10 mouse cellular contexts compared by ENCODE assay signal in genomic region chr4:132345843-132346212, GRCm38 (mm10). TPM values are rescaled to one million over a fixed set of nuclear protein-coding genes. Genes with fewer than 3 reads are reported as not detected.
DNase-seq lines count a peak whose midpoint lies in the region; ATAC-seq and TF ChIP-seq lines count a peak whose summit lies in the region.
"Had no signal": no experiment of that assay in that cellular context is flagged by ENCODE, and none has a peak within 500 bp of the region (broad histone marks: within the 10 kb centered on the region; RNA-seq: fewer than 3 reads in every experiment).

No protein-coding gene starts in this region.

- no peaks in the 10 kb centered on the region for H3K9me3 ChIP-seq in kidney, postnatal 0 days (replicated peaks; ENCODE audit: low read length)
- H3K9me3 ChIP-seq in forebrain, embryonic 10.5 days = no peaks in the 10 kb centered on the region
- H3K9me3 ChIP-seq in limb, embryonic 11.5 days (ENCODE audit: control insufficient read depth, low read length) = no peaks in the 10 kb centered on the region
- H3K9me3 ChIP-seq in neural tube, embryonic 15.5 days (replicated peaks) = no peaks in the 10 kb centered on the region

- no peak for DNase-seq in kidney, postnatal 0 days (ENCODE audit: low spot score)
- no peak for DNase-seq in kidney, postnatal 25 days
- DNase-seq in forebrain, embryonic 10.5 days (ENCODE audit: extremely low spot score, low spot score) = no peak
- DNase-seq in limb, embryonic 11.5 days (ENCODE audit: low spot score) = no peak
- DNase-seq in layer of hippocampus, adult 8-10 months (ENCODE audit: low spot score in 2 of 2) = no peak
- DNase-seq in urinary bladder, adult 2 months (ENCODE audit: low spot score) = no peak
- no peak for DNase-seq in lung, postnatal 10 days

- peak overlapping the region; percentile 70; the same call in 1 of the 2 replicates for H3K27ac ChIP-seq in kidney, postnatal 0 days
- peak overlapping the region; percentile 97; the same call in 1 of the 2 replicates for H3K27ac ChIP-seq in forebrain, embryonic 10.5 days
- no peak overlapping the region for H3K27ac ChIP-seq in limb, embryonic 11.5 days (replicated peaks; ENCODE audit: low read depth, low read length)
- H3K27ac ChIP-seq in neural tube, embryonic 15.5 days (replicated peaks) = no peak overlapping the region

- no peak overlapping the region; the same call in 1 of the 2 replicates for H3K9ac ChIP-seq in kidney, postnatal 0 days (ENCODE audit: low read depth, low read length)
- H3K9ac ChIP-seq in limb, embryonic 11.5 days (ENCODE audit: low read length) = no peak overlapping the region
- no peak overlapping the region for H3K9ac ChIP-seq in neural tube, embryonic 15.5 days (replicated peaks)

- 43% methylated on average over 5 of the region's 5 CpGs for WGBS in kidney, postnatal 0 days
- 50% methylated on average over 5 of the region's 5 CpGs for WGBS in forebrain, embryonic 10.5 days
- WGBS in limb, embryonic 11.5 days = 50% methylated on average over 5 of the region's 5 CpGs
- WGBS in neural tube, embryonic 15.5 days = 48% methylated on average over 5 of the region's 5 CpGs

- no peak for ATAC-seq in kidney, postnatal 0 days (replicated peaks; ENCODE audit: low FRiP score, low read depth)
- no peak for ATAC-seq in limb, embryonic 11.5 days (ENCODE audit: insufficient number of reproducible peaks, low FRiP score, low TSS enrichment, low read depth)
- 0 out of 2 replicates have a peak, but pooled peaks have one; percentile 16 for ATAC-seq in neural tube, embryonic 15.5 days (ENCODE audit: low FRiP score)

- H3K36me3 ChIP-seq in kidney, postnatal 0 days (ENCODE audit: insufficient read depth, low read length) = no peaks in the 10 kb centered on the region; the same call in 1 of the 2 replicates
- H3K36me3 ChIP-seq in forebrain, embryonic 10.5 days (replicated peaks) = peaks cover 37% of the 10 kb centered on the region
- H3K36me3 ChIP-seq in limb, embryonic 11.5 days (ENCODE audit: control insufficient read depth, insufficient read depth, low read length) = peaks cover under 1% of the 10 kb centered on the region; the same call in 1 of the 2 replicates
- peaks cover 3% of the 10 kb centered on the region; the same call in 1 of the 2 replicates for H3K36me3 ChIP-seq in neural tube, embryonic 15.5 days

- H3K4me2 ChIP-seq in kidney, postnatal 0 days (ENCODE audit: low read length) = no peak overlapping the region
- H3K4me2 ChIP-seq in limb, embryonic 11.5 days (ENCODE audit: low read depth, severe bottlenecking) = no peak overlapping the region; the same call in 1 of the 2 replicates
- H3K4me2 ChIP-seq in neural tube, embryonic 15.5 days = peak overlapping the region; percentile 77

- peak overlapping the region; percentile 76; the same call in 1 of the 2 replicates for H3K4me3 ChIP-seq in kidney, postnatal 0 days (replicated peaks; ENCODE audit: low read depth, low read length)
- H3K4me3 ChIP-seq in forebrain, embryonic 10.5 days = peak overlapping the region; percentile 84
- H3K4me3 ChIP-seq in limb, embryonic 11.5 days (ENCODE audit: low read depth, low read length) = peak overlapping the region; percentile 88
- peak overlapping the region; percentile 72 for H3K4me3 ChIP-seq in neural tube, embryonic 15.5 days (replicated peaks)

- no peak for TF ChIP-seq CTCF in kidney, postnatal 0 days (IDR thresholded peaks at IDR 0.05; ENCODE audit: low read depth)

- H3K4me1 ChIP-seq in kidney, postnatal 0 days (replicated peaks; ENCODE audit: insufficient read depth, low read length) = peaks cover 4% of the 10 kb centered on the region; the same call in 1 of the 2 replicates
- H3K4me1 ChIP-seq in forebrain, embryonic 10.5 days = peaks cover 30% of the 10 kb centered on the region
- H3K4me1 ChIP-seq in limb, embryonic 11.5 days (ENCODE audit: control insufficient read depth, insufficient read depth, low read length) = 0 out of 2 replicates have a peak, but pooled peaks cover 6% of the 10 kb centered on the region
- peaks cover 24% of the 10 kb centered on the region for H3K4me1 ChIP-seq in neural tube, embryonic 15.5 days

- no peaks in the 10 kb centered on the region for H3K27me3 ChIP-seq in kidney, postnatal 0 days (ENCODE audit: insufficient read depth, low read length)
- H3K27me3 ChIP-seq in forebrain, embryonic 10.5 days (ENCODE audit: poor library complexity, severe bottlenecking) = no peaks in the 10 kb centered on the region
- H3K27me3 ChIP-seq in limb, embryonic 11.5 days (ENCODE audit: control insufficient read depth, insufficient read depth, low read length) = no peaks in the 10 kb centered on the region
- H3K27me3 ChIP-seq in neural tube, embryonic 15.5 days (replicated peaks) = no peaks in the 10 kb centered on the region
- H3K27me3 ChIP-seq: Patski had no signal

RNA-seq across cellular contexts. Expression of gene Rcc1, which starts 7.6 kb away (rescaled TPM):
- polyA plus RNA-seq in kidney, postnatal 0 days (2015; fragmentation: Nextera tagmentation; extraction: Ambion mirVana) = 40.0 and 45.9 TPM in 2 replicates
- polyA plus RNA-seq in forebrain, embryonic 10.5 days (2016; fragmentation: Nextera tagmentation; extraction: Ambion mirVana) = 193 and 194 TPM in 2 replicates
- 81.0 and 82.2 TPM in 2 replicates for polyA plus RNA-seq in limb, embryonic 11.5 days (2014; fragmentation: Nextera tagmentation; extraction: Ambion mirVana)
- 28.2 and 45.5 TPM in 2 replicates for polyA plus RNA-seq in neural tube, embryonic 15.5 days (2015; fragmentation: Nextera tagmentation; extraction: Ambion mirVana)
- total RNA-seq in layer of hippocampus, adult 8-10 months (2022) = 10 to 100 TPM; 10.0 to 12.4 (median 11.0) TPM
- polyA plus RNA-seq in urinary bladder, adult 2 months (2012; rRNA removed) = 7.5 and 8.7 TPM in 2 replicates

RNA-seq across cellular contexts. Expression of gene Trnau1ap, which starts 16.5 kb away (rescaled TPM):
- polyA plus RNA-seq in kidney, postnatal 0 days (2015; fragmentation: Nextera tagmentation; extraction: Ambion mirVana) = 70.3 and 72.8 TPM in 2 replicates
- polyA plus RNA-seq in forebrain, embryonic 10.5 days (2016; fragmentation: Nextera tagmentation; extraction: Ambion mirVana) = 91.4 and 91.8 TPM in 2 replicates
- polyA plus RNA-seq in limb, embryonic 11.5 days (2014; fragmentation: Nextera tagmentation; extraction: Ambion mirVana) = 81.3 and 83.6 TPM in 2 replicates
- 69.9 and 70.3 TPM in 2 replicates for polyA plus RNA-seq in neural tube, embryonic 15.5 days (2015; fragmentation: Nextera tagmentation; extraction: Ambion mirVana)
- total RNA-seq in layer of hippocampus, adult 8-10 months (2022) = 10 to 100 TPM; 21.9 to 27.1 (median 24.0) TPM
- 12.3 and 22.9 TPM in 2 replicates for polyA plus RNA-seq in urinary bladder, adult 2 months (2012; rRNA removed)

RNA-seq across cellular contexts. Expression of gene Rab42, which starts 42.6 kb away (rescaled TPM):
- polyA plus RNA-seq in kidney, postnatal 0 days (2015; fragmentation: Nextera tagmentation; extraction: Ambion mirVana) = 2.4 and 3.0 TPM in 2 replicates
- 0.97 and 1.2 TPM in 2 replicates for polyA plus RNA-seq in forebrain, embryonic 10.5 days (2016; fragmentation: Nextera tagmentation; extraction: Ambion mirVana)
- polyA plus RNA-seq in limb, embryonic 11.5 days (2014; fragmentation: Nextera tagmentation; extraction: Ambion mirVana) = 0.61 and 0.95 TPM in 2 replicates
- 3.4 and 3.5 TPM in 2 replicates for polyA plus RNA-seq in neural tube, embryonic 15.5 days (2015; fragmentation: Nextera tagmentation; extraction: Ambion mirVana)
- 1 to 10 TPM; 1.4 to 2.8 (median 1.9) TPM for total RNA-seq in layer of hippocampus, adult 8-10 months (2022)
- polyA plus RNA-seq in urinary bladder, adult 2 months (2012; rRNA removed) = 2.3 and 3.6 TPM in 2 replicates
- total RNA-seq: neutrophil, adult 5-6 weeks had no signal
- polyA plus RNA-seq: Patski had no signal

Comparison
In these comparisons a context has a peak if more than half of its experiments do, and no peak if none do; other contexts are left out.
1. H3K27ac ChIP-seq: peak in kidney, postnatal 0 days (single experiment) and forebrain, embryonic 10.5 days (single experiment); none in limb, embryonic 11.5 days (single experiment) and neural tube, embryonic 15.5 days (single experiment).
2. Peak in every context shown above with its lines, with median percentiles within 50 percentile points of each other: H3K4me3 ChIP-seq.